Mouse (Mus musculus) stomach, embryonic 16.5 days (tissue): ENCODE data around the gene Ctbs. TPM values are rescaled to one million over a fixed set of nuclear protein-coding genes. Genes with fewer than 3 reads are reported as not detected.

ENCODE experiments used
- ATAC-seq: fragments of 200-750 bp; cut with Nextera tagmentation; 2 replicates; pipeline ENCODE4 v1.8.0; 2017; ENCODE audit warnings: moderate number of reproducible peaks, moderate TSS enrichment; ENCODE audit not compliant: insufficient read depth, low FRiP score
- H3K27ac ChIP-seq: fragments of 300-500 bp; sonication (generic); 2 replicates; pipeline ENCODE4 v1.5.1; 2014; ENCODE audit warnings: low read length
- H3K27me3 ChIP-seq: fragments of 300-500 bp; sonication (generic); 2 replicates; pipeline ENCODE4 v1.6.1; 2014; ENCODE audit warnings: low read length, control low read depth, mixed read lengths; ENCODE audit not compliant: control insufficient read depth, insufficient read depth
- H3K36me3 ChIP-seq: fragments of 300-500 bp; sonication (generic); 2 replicates; pipeline ENCODE4 v1.6.1; 2014; ENCODE audit warnings: low read length; ENCODE audit not compliant: control insufficient read depth, insufficient read depth
- H3K4me1 ChIP-seq: fragments of 300-500 bp; sonication (generic); 2 replicates; pipeline ENCODE4 v1.6.1; 2014; ENCODE audit warnings: low read length, control low read depth, mixed read lengths; ENCODE audit not compliant: control insufficient read depth, insufficient read depth
- H3K4me2 ChIP-seq: fragments of 300-500 bp; sonication (generic); 2 replicates; pipeline ENCODE4 v1.6.1; 2014; ENCODE audit warnings: low read depth, low read length, mixed read lengths
- H3K4me3 ChIP-seq: fragments of 300-500 bp; sonication (generic); replicated peaks from 2 replicates; pipeline ENCODE4 v1.5.1; 2014; ENCODE audit warnings: mild to moderate bottlenecking, low read length
- H3K9ac ChIP-seq: fragments of 300-500 bp; sonication (generic); 2 replicates; pipeline ENCODE4 v1.6.1; 2014; ENCODE audit warnings: low read length
- H3K9me3 ChIP-seq: fragments of 300-500 bp; sonication (generic); replicated peaks from 2 replicates; pipeline ENCODE4 v1.6.1; 2016; ENCODE audit warnings: low read length, control low read depth; ENCODE audit not compliant: control insufficient read depth
- WGBS: fragments of 180-500 bp; shearing (Covaris S2); extraction: QIAGEN DNeasy Blood & Tissue Kit; methylation state at CpG from one replicate; pipeline ENCODE4 v1.1.7; 2014; 5-methylcytosine and 5-hydroxymethylcytosine counted together
- polyA plus RNA-seq: library from polyadenylated mRNA; unstranded; fragments of >200 nt; fragmentation: Nextera tagmentation; extraction: Ambion mirVana; gene quantifications from 2 replicates; pipeline ENCODE4 v1.2.1, GENCODE M21; 2015

Gene Ctbs
- polyA plus RNA-seq, 1 experiment from 2014 or later = 12.7 TPM

DNA sequence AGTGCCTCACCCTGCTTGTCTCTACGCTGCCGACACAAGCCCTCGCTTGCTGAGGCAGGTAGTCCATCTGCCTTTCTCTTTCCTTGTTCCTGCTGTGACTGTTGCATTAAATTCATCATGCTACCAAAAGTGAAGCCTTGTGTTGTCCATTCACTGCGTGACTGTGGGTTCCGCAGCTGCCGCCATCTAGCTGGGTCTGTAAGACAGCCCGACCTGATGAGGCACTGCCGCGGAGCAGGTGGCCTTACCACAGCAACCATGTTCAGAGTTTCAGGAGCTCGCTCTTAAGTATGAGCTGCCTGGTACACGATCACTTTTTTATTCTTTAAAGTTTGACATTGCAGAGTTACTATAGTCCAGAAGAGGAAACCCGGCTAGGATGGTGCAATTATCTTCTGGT, 9.6 kb upstream of the Ctbs start:
- 86% methylated on average over 12 of the region's 12 CpGs for WGBS
- no peaks in the 10 kb centered on the region for H3K4me1 ChIP-seq
- no peaks in the 10 kb centered on the region for H3K27me3 ChIP-seq
- no peak overlapping the region for H3K4me2 ChIP-seq
- H3K27ac ChIP-seq = no peak overlapping the region
- H3K9me3 ChIP-seq = no peaks in the 10 kb centered on the region
- H3K9ac ChIP-seq = no peak overlapping the region
- ATAC-seq = no peak
- H3K36me3 ChIP-seq = peaks cover 15% of the 10 kb centered on the region
- no peak overlapping the region for H3K4me3 ChIP-seq

DNA sequence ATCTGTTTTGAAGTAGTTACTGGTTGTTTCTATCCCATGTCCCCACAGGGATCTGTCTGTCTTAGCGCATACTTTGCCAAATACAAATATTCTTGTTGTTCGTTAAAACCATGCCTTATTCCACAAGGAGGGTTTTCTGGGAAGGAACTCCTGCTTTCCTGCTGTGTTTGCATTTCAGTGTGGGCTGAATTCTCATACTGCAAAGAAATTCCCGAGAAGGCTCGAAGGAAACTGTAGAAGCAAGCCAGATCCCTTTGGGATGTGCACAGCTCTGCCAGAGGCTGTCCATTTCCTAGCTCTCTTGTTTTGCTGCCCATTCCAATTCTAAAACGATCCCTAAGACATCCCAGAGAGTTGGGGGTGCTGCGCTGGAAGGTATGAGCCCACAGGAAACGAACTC, 9.2 kb upstream of the Ctbs start:
- ATAC-seq = no peak
- 85% methylated on average over 7 of the region's 7 CpGs for WGBS
- no peak overlapping the region for H3K27ac ChIP-seq
- no peak overlapping the region for H3K9ac ChIP-seq
- peaks cover 15% of the 10 kb centered on the region for H3K36me3 ChIP-seq
- H3K4me3 ChIP-seq = no peak overlapping the region
- H3K9me3 ChIP-seq = no peaks in the 10 kb centered on the region
- H3K27me3 ChIP-seq = no peaks in the 10 kb centered on the region
- H3K4me1 ChIP-seq = no peaks in the 10 kb centered on the region
- H3K4me2 ChIP-seq = no peak overlapping the region

DNA sequence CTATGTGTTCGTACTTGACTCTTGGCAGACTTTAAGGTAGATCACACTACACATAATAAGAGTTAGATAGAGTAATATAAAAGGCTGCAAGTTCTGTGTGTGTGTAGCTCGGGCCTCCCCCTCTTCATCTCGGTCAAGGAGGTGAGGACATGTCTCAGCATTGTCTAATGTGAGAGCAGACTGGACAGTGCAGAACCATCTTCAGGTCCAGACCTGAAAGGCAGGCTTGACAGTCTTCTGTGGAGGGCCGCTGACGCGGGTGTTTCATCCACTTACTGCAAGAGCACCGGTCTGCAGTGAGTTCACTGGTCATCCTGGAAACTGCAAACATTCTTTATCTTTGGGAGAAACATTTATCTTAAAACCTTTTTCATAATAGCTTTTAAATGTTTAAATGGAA, 7.1 kb upstream of the Ctbs start:
- Histone ChIP-seq H3K9ac (no peak overlapping the region), H3K27me3 (no peaks in the 10 kb centered on the region), H3K36me3 (peaks cover 2% of the 10 kb centered on the region; the same call in 1 of the 2 replicates), H3K4me2 (no peak overlapping the region), H3K4me3 (no peak overlapping the region), H3K27ac (no peak overlapping the region), H3K9me3 (no peaks in the 10 kb centered on the region), H3K4me1 (no peaks in the 10 kb centered on the region)
- 85% methylated on average over 7 of the region's 7 CpGs for WGBS
- no peak for ATAC-seq

DNA sequence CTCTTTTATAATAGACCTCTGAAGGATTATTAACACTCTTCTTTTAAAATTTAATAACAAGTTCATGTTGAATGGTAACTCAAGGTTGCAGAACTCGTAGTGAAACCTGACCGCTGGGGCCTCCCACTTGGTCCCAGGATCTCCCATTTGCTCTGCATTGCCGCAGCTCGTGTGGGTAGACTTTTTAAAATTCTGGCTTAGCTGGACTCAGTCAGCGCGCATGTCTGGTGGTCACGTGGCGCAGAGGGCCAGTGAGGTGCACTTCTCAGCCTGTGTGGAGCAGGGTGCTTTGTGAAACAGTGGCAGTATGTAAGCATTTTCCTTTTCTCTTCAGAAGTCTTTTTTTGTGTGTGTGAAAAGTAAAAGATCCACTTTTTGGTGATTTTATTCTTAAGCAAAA, 6.7 kb upstream of the Ctbs start:
- H3K36me3 ChIP-seq = no peaks in the 10 kb centered on the region
- WGBS = 82% methylated on average over 8 of the region's 8 CpGs
- no peak overlapping the region for H3K9ac ChIP-seq
- H3K4me2 ChIP-seq = no peak overlapping the region
- no peaks in the 10 kb centered on the region for H3K9me3 ChIP-seq
- no peak for ATAC-seq
- H3K4me1 ChIP-seq = no peaks in the 10 kb centered on the region
- no peaks in the 10 kb centered on the region for H3K27me3 ChIP-seq
- no peak overlapping the region for H3K27ac ChIP-seq
- no peak overlapping the region for H3K4me3 ChIP-seq

DNA sequence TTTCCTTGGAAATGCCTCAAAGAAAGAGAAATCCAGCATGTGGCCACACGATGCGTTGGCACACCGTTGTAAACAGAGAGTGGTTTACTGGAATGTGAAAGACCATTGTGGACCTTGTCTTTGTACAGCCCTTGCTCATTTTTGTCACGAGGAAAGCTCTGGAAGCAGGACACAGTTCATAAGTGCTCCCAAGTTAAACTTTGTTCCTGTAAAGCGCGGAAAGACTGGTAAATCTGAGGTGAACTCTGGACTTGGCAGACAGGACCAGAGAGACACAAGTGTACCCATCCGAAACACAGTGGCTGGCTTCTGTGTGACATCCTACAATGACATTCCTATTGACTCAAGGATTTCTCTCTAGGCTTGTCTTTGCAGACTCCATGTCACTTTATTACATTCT, 6.2 kb upstream of the Ctbs start:
- H3K9ac ChIP-seq = no peak overlapping the region
- no peaks in the 10 kb centered on the region for H3K27me3 ChIP-seq
- no peak overlapping the region for H3K4me2 ChIP-seq
- no peak overlapping the region for H3K4me3 ChIP-seq
- no peaks in the 10 kb centered on the region for H3K9me3 ChIP-seq
- no peaks in the 10 kb centered on the region for H3K36me3 ChIP-seq
- ATAC-seq = no peak
- H3K27ac ChIP-seq = no peak overlapping the region
- no peaks in the 10 kb centered on the region for H3K4me1 ChIP-seq
- WGBS = 85% methylated on average over 7 of the region's 7 CpGs

DNA sequence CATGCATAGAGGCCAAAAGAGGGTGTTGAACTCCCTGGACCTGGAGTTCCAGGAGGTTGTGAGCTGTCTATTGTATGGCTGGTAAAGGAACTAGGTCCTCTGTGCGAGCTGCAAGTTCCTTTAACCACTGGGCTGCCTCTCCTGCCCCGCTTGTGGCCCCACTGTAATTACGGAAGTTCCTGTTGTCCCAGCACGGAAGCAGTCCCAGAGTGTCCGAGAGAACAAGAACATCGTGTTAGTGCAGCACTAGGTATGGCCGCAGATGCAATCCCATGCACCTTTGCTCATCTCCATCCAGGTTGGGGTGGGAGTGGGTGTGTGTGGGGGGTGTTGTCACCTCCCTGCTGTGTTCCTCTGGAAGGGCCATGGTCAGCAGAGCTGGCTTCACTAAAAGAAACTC, 4.7 kb upstream of the Ctbs start:
- Histone ChIP-seq H3K4me2 (no peak overlapping the region), H3K9ac (no peak overlapping the region), H3K36me3 (no peaks in the 10 kb centered on the region), H3K4me1 (no peaks in the 10 kb centered on the region), H3K4me3 (no peak overlapping the region), H3K27ac (no peak overlapping the region), H3K27me3 (no peaks in the 10 kb centered on the region), H3K9me3 (no peaks in the 10 kb centered on the region)
- ATAC-seq = no peak
- 90% methylated on average over 7 of the region's 7 CpGs for WGBS

DNA sequence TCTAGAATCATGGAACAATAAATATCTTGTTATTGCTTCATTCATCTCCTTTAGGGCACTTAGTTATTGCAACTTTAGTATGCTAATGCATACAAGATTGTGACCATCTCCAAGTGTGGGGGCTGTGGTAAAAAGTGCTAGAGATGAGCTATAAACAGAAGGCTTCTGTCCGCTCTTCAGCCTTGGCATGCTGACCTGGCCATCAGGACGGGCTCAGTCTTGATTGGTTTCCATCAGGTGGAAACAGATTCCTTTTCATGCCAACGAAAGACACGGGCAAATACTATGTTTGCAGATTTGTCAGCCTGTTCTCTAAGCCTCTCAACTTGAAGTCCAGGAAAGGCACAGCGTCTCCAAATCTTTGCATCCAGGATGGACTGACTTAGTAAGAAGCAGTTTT, 2.4 kb upstream of the Ctbs start:
- peak overlapping the region; percentile 24; the same call in 1 of the 2 replicates for H3K27ac ChIP-seq
- no peaks in the 10 kb centered on the region for H3K27me3 ChIP-seq
- H3K4me2 ChIP-seq = no peak overlapping the region
- H3K9ac ChIP-seq = no peak overlapping the region
- no peaks in the 10 kb centered on the region for H3K9me3 ChIP-seq
- H3K4me1 ChIP-seq = peaks cover 2% of the 10 kb centered on the region; the same call in 1 of the 2 replicates
- no peak overlapping the region for H3K4me3 ChIP-seq
- 84% methylated on average over 5 of the region's 5 CpGs for WGBS
- no peak for ATAC-seq
- no peaks in the 10 kb centered on the region for H3K36me3 ChIP-seq

DNA sequence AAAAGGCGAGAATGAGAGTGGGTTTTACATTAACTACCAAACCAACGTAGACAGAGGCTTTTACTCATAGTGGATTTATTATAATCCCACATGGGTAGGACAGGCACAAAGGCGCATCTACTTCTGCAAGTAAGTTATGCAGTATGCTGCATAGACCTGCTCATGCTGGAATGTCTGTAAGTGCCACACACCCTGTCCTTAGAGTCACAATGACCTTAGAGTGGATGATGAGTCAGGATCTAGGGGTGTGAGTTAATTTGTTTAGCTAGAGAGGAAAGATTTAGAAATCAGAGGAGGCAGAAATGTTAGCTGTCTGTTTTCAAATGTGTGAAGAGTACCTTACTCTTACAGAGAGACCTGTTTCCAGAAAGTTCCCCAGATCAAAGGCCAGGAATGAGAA, 2.0 kb upstream of the Ctbs start:
- 70% methylated on average over 3 of the region's 3 CpGs for WGBS
- Histone ChIP-seq H3K9me3 (no peaks in the 10 kb centered on the region), H3K4me2 (no peak overlapping the region), H3K4me3 (no peak overlapping the region), H3K27ac (0 out of 2 replicates have a peak overlapping the region, but pooled peaks have one; percentile 34), H3K27me3 (no peaks in the 10 kb centered on the region), H3K4me1 (peaks cover 2% of the 10 kb centered on the region; the same call in 1 of the 2 replicates), H3K36me3 (no peaks in the 10 kb centered on the region), H3K9ac (no peak overlapping the region)
- ATAC-seq = no peak

DNA sequence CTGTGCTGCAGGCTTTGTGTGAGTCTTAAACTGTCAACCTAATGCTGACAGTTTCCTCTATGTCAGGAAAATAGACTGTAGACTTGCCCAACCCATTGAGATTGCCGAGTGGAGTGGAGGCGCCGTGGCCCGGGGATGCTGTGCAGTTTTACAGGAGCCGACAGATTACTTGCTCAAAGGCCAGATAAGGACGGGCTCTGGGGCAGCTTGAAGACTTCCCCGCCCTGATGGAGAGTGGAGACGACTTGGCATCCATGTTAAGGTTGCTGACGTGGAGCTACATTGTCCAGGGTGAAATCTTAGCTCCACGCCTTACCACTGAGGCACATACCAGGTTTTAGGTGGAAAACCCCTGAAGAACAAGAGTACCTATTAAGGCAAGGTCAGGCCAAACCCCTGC, 1.2 kb upstream of the Ctbs start:
- WGBS = 82% methylated on average over 10 of the region's 10 CpGs

DNA sequence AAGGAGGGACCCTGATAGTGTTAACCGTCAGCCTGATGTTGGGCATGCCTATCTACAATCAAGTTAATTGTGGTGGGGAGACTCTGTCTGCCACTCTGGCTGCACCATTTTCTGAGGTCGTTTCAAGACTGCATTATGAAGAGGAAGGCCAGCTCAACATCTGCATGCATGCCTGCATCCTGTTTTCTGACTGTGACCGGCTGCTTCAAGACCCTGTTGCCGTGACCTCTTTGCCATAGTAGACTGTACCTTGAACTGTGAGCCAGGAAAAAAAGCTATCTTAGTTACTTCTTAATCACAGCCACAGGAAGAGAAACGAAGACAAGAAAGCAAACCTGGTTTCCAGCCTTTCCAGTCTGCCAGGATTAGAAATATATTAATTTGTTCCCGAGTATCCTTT, 626 bp upstream of the Ctbs start:
- no peak overlapping the region for H3K27ac ChIP-seq
- H3K4me3 ChIP-seq = no peak overlapping the region
- ATAC-seq = no peak
- no peaks in the 10 kb centered on the region for H3K9me3 ChIP-seq
- H3K9ac ChIP-seq = no peak overlapping the region
- 70% methylated on average over 6 of the region's 6 CpGs for WGBS
- H3K4me2 ChIP-seq = no peak overlapping the region
- peaks cover 2% of the 10 kb centered on the region; the same call in 1 of the 2 replicates for H3K4me1 ChIP-seq
- no peaks in the 10 kb centered on the region for H3K36me3 ChIP-seq
- H3K27me3 ChIP-seq = no peaks in the 10 kb centered on the region

More for the DNA sequence above, 1.2 kb upstream of the Ctbs start:
- Histone ChIP-seq H3K4me2 (no peak overlapping the region), H3K4me1 (peaks cover 2% of the 10 kb centered on the region; the same call in 1 of the 2 replicates), H3K36me3 (no peaks in the 10 kb centered on the region), H3K27me3 (no peaks in the 10 kb centered on the region), H3K9me3 (no peaks in the 10 kb centered on the region), H3K9ac (no peak overlapping the region), H3K4me3 (no peak overlapping the region), H3K27ac (peak overlapping the region; percentile 34; the same call in 1 of the 2 replicates)
- no peak for ATAC-seq
